Mouse (Mus musculus): ENCODE measurements around the gene Pip4k2b.

- TF ChIP-seq POLR2A (IDR thresholded peaks at IDR 0.05; ENCODE audit: low read depth, low read length) (no peak), CTCF (IDR thresholded peaks at IDR 0.05; ENCODE audit: extremely low read depth, insufficient read depth, insufficient read length, insufficient replicate concordance) (no peak)
These were observed 44.3 kb downstream of the Pip4k2b start, which contains the start of gene Pcgf2 for GRCm38 (mm10) chr11:97700003-97700745.
